Mouse (Mus musculus) frontal cortex, postnatal 14 days (tissue): ENCODE results near the gene Zdhhc17.

Experiments used
- DNase-seq, 2 experiments: peaks; one replicate each; pipeline ENCODE4 v3.0.0; 2022; ENCODE audit warnings: low spot score in 2 of 2

The Zdhhc17 gene

DNA sequence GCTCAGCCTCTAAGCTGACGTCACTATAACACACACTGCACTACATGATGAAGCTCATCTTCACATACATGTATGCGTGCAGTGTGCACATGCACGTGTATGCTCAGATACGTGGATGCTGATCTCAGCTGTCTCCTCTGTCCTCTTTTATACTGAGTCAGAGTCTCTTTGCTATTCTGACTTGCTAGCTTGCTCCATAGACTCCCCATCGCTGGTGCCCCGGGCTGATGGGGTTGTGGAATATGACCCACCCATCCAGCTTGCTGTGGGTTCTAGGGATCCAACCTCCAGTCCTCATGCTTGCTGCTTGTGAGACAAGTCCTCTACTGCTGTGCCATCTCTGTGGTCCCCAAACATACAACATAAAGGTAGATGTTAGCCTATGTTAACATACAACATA lies 51.1 kb downstream of the Zdhhc17 start:
- DNase-seq = no peak

DNA sequence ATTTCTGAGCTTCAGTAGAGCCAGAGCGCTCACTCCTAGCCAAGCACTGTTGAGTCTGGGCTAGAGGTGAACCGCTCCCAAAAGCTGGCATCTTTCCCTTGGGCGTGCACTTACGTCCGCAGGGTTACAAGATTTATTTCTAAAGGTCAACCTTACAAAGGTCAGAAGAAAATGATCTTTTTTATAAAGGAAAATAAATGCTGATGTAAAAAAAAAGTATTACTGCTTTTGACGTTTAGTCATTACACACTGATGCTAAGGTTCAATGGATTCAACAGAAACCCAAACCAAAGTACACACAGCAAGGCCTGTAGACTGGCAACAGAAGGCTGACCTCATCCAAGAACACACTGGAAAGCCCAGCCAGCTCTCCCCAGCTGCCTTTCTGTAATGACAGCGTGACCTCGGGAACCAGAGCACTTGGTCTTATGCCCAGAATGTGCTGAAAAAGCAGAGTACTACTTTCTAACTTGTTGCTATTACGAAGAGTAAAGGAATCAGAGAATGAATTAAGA lies 56.9 kb downstream of the Zdhhc17 start:
- no peak for DNase-seq

DNA sequence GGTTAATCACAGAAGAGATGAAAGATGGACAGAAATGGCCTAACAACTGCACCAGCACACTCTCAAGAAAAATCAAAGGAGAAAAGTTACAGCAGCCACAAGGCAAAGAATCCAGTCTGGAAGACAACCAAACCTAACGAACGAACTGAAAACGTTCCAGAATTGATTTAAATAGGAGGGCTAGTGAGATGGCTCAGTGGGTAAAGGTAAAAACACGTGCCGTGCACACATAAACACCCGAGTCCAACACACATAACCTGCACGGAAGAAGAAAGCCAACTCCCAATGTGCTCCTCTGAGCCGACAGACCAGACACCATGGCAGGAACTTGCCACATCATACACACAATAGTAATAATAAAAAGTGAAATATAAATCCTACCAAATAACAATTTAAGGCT lies 57.7 kb downstream of the Zdhhc17 start:
- no peak for DNase-seq

DNA sequence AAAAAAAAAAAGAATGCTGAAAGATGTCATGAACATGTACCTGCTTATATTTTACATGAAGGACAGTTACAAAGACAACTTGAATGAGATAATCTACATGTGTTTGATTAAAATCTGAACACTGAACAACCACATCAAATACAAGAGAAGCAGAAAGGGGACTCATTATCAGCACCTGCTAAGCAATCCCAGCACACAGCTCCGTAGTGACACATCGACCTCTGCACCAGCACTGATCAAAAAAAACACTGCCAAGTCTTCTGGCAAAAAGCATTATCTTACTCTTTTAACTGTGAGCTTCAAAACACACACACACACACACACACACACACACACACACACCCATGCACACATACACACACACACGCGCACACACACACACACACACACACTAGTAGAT lies 58.2 kb downstream of the Zdhhc17 start:
- DNase-seq = no peak

DNA sequence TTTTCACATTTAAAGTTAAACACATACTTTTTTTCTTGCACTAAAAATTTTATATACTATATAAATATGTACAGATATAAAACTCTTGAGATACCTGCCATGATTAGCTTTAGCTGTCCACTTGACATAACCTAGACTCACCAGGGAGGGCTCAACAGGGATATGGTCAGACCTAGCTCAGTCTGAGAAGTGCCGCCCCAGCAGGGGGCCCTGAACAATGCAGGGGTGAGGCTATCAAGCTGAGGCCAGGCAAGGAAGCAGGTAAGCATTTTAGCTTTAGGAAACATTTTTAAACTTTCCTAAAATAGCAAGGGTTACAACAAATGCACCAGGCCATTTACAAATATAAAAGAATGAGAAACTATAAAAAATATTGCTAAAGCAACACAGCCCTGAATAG lies 58.8 kb downstream of the Zdhhc17 start:
- no peak for DNase-seq

DNA sequence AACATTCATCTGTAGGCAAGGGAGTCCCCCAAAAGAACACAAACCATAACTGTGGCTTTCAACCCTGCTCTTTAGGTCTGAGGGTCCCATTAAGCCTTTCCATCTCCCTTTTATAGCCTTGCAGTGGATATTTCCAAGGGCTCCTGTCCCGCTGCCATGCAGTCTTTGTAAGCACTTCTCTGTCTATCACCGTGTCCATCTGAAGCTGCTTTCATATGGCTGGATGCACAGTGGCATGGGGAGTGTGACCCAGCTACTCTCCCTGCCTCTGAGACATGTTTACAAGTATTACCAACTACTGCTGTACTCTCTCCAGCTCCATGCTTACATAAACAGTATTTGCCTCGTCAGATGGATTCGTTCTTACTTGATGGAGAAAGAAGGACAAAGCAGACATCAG lies 62.4 kb downstream of the Zdhhc17 start:
- DNase-seq = no peak

DNA sequence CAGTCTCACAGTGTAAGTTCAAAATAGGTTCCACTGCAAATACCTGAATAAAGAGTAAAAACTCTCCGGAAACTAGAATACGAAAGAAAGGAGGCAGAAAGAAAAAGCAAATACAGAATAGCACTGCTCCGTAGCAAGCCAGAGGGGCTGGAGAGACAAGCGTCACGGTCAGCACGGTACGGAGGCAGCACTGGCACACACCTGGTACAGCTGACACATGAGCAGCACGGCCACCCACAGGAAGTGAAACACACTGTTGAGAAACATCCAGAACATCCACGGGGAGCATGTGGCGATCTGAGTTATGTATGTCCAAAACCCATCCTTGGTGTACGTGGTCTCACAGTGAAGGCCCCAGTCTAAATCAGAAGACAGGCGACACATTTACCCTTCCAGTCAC lies 64.0 kb downstream of the Zdhhc17 start:
- DNase-seq = no peak

DNA sequence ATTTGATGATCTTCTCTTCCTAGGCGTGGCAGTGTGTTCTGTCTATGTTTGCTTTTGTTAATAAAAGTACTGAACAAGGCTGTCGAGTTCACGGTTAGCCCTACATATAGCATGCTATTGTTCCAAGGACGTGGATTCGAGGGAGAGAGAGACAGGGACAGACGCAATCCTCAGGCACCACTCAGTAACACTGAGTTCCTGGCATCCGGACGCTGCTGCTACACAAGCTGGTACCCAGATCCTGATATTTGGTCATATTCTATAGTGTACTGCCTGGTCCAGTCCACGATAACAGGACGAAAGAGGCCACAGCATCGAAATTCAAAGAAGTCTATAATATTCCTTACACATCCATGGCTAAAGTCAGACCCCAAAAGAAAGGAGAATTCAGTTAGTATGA lies 65.8 kb downstream of the Zdhhc17 start:
- DNase-seq = no peak

DNA sequence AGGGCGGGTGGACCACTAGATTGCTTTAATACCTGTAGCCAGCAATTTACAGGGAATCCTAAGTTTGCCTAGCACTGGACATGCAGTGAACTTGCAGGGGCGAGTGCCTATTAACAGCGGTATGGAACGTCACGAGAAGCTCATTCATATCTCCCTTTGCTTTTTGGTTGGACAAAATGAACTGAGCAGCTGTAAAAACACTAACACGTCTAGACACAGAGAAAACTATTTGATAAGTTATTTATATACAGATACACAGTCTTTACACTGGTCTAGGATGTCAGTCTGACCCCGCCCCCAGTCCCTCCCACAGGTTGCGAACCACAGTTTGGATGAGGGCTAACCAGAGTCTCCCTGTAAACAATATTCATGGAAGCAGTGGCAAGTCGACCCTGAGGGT lies 67.1 kb downstream of the Zdhhc17 start:
- no peak for DNase-seq

DNA sequence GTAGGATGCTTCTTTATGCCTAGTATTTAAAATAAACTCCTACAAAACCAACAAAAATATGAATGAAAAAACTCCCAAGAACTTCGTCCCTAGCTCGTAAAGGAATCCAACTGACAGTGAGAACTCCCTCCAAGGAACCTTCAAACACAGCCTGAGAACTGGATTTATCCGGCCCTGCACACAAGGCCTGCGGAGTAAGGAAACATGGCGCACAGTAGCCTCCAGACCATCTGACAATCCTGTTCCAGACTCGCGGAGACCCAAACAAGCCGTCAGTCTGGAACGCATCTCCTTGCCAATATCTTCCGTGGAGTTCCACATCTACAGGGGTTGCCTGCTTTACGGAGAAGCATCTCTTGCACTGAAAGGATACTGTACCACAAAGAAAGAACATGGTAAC lies 68.0 kb downstream of the Zdhhc17 start:
- no peak for DNase-seq

DNA sequence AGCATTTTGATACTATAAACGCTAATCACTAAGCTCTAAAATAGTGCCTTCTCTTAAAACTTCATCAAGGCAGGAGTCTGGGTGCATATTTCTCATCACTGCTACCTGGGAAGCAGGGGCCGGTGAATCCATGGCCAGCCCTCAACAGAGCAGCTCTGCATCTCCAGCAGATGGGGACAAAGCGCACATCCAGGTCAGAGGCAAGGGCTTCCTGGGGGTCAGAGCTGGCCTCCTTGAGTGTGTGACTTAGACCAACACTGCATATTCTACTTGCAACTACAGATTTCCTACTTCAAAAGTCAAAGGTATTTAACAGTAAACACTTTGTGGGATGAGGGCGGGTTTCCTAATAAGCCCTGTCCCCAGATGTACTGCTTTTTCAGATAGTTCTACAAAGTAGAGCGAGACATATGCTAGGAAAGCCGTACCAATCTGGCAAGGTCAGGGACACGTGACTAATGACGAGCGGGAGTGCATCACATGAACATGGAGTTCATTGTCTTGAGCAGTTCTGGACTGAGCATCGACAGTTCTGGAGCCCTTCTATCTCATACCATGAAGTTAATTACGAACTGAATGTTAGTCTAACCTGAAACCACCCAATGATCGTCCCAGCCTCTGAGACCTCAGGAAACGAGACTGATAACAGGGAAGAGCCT lies 69.1 kb downstream of the Zdhhc17 start:
- DNase-seq = no peak

DNA sequence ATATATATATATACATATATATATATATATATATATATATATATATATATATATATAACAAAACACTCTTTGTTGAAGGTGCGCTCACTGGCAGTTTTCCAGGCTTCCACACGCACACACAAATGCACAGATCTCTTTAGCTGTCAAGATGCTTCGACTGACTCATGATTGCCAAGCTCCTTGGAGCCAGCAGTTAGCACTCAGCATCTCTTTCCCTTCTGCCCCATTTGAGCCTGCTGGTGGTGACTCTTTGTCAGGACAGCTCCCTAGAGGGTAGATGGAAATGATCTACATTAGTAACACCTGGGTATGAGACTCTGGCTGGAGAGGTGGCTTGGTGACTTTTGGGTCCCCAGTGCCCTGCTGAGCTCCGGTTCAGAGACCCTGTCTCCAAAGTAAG lies 70.2 kb downstream of the Zdhhc17 start:
- no peak for DNase-seq

DNA sequence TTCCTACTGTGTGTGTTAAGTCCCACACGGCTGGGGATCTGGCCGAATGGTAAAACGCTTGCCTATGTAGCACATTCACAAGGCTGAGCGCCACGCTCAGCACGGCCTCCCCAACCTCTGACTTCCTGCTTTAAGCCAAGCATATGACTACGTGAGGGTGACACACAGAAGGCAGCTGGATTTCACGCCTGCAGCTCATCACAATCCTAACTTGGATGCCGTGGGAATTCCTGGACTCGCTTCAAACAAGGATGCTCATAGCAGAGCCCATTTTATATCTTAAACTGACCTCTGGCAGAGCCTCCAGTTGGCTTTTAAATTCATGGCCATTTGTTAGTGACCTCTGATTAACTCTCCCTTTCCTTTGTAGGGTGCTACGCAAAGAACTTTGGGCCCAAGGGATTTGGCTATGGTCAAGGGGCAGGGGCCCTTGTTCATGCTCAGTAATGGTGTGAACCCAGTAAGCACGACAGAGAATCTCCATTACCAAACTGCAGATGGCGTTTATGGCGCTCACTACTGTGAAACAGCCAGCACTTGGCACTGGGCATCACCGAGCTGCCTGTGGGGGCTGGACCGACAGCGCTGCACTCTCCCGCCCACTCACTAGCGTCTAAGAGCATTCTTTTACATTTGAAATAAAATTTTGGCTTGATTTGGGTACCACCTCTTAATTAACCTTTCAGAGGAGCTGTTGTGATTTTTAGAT lies 70.9 kb downstream of the Zdhhc17 start:
- no peak for DNase-seq

DNA sequence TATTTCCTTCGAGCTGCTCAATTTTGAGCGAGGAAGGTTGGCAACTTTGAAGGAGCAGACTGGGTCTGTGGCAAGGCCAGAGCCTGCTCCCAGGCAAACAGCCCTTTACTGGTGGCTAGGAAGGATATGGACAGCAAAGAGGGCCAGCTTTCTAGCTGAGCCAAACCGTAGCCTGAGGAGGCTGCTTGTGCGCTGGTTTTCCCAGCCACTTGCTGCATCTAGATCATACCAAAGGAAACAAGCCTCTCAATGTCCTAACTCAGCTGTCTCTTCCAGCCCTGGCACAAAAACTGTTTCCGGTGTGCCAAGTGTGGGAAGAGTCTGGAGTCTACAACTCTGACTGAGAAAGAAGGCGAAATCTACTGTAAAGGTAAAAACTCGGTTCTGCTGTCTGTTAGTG lies 71.6 kb downstream of the Zdhhc17 start:
- no peak for DNase-seq

DNA sequence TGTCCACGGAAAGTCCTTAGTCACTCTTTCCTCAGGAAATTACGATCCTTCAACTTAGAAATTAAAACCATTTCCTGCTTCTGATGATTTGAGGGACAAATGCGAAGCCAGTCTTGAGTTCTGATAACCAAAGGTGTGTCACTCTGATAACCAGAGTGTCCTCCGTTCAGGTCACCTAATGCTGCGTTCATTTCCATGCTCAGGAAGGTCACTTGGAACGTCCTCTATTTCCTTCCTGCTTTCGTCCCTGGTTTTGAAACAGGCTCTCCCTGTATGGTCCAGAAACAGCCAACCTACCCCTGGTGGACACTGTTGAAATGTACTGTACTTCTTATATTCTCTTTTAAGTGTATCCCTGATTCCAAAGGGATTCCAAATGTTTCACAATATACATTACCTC lies 74.3 kb downstream of the Zdhhc17 start:
- DNase-seq = no peak

DNA sequence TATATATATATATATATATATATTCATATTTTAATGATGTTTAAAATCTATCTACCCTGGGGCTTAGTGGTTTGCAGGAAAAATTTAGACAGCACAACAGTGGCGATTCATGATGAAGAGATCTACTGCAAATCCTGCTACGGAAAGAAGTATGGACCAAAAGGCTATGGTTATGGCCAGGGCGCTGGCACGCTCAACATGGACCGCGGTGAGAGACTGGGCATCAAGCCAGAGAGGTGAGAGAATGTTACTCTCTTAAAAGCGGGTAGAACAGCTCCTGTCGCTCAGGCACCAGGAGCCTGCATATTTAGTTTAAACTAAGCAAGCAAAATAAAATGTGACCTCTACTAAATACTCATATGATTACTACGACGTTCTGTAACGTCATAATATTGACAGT lies 74.9 kb downstream of the Zdhhc17 start:
- no peak for DNase-seq

DNA sequence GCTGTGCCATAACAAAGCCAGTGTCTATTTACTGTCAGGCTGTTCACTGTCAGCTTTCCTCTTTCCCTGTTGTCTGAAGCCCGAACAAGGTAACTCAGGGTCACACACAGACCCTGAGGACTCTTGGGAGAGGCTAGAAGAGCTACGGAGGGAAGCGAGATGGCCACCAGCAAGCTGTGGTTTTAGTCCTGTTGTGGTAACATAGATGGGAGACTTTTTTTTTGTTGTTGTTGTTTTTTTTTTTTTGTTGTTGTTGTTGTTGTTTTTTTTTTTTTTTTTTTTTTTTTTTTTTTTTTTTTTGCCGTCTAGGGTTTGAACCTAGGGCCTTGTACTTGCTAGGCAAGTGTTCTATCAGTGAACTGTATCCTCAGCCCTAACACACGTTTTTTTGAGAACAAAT lies 76.4 kb downstream of the Zdhhc17 start:
- no peak for DNase-seq

DNA sequence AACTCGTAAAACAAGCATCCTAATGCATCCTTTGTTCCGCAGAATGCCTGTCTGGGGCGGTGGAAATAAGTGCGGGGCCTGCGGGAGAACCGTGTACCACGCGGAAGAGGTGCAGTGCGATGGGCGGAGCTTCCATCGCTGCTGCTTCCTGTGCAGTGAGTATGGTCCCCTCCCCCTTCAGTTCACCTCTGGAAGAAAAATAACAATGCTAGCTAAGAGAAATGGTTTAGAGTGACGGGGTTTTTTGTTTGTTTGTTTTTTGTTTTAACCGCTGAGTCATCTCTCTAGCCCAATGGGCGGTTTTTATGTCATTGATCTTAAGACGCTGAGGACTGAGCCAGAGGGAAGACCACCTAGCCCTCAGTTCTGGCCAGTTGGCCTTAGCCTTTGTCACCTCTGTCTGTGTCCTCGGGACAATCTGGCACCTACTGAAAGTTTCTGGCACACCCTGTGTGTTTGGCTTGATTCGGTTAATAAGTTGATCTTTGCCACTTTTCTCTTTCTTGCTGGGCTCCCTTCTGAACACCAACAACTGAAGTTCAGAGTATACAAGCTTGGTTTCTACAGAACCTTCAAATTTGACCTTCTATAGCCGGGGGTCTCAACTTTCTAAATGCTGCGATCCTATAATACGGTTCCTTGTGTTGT lies 77.9 kb downstream of the Zdhhc17 start:
- no peak for DNase-seq

DNA sequence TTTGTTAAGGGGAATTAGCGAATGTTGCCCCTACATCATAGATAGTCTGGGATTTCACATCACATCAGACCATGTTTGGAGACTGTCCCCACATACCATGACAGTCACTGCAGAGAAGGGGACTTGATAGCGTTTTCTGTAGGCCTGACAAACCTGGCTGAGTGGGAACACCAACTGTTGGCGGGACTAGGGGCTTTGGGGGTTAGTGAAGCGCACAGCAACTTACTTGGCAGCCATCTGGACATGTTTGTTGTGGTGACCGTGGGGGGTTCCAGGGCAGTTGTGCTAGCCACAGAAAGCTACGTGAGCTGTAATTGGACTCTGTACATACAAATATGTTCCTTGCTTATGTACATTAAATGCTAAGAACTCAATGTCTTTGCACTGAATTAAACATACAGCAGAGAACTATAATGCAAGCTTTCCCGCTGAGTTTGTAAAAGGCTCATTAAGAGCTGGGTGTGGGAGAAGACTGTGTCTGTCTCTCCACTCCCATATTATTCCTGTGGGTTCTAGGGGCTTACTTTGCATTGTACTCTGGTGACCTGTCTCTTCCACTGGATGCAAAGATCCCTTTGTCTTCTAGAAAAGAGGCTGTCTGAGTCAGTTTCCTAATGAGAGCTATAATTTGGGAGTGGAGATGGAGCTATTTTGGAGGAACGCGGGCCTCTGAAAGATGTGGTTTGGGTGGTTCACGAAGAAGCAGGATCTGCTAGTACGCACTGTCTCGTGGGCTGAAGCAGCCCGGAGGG lies 78.6 kb downstream of the Zdhhc17 start:
- DNase-seq = no peak

DNA sequence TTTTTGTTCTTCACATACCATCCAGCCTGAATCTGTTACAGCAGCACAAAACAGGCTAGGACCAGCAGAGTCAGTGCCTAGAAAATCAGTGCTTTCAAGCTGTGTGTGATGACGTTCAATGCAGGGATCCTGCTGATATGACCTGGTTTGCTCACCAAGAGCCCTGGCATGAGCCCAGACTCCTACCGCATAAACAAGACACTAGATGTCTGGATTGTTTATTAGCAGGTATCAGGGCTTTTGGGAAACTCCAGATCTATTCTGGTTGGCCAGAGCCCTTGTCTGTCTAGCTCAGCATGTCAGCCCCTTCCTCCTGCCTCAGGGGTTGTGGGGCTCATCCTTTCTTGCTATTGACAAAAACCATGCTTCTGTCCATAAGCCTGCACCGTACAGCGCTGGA lies 80.2 kb downstream of the Zdhhc17 start:
- no peak for DNase-seq

DNA sequence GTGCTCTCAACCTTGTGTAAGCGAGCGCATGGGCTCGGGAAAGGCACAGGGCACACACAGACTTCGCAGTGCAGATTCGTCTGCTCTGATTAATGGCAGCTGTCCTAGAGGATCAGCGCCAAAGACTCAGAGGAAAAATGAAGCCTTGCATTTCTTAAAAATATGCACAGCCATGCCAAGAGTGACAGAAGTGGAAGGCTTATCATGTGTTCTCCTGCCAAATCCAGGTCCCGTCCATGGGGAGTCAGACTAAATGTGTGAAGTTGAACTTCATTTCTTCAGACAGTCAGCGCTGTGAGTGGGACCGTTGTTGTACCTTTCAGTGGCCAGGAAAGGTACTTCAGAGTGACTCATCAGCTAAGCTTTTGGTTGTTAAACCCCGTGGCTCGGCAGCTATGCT lies 82.4 kb downstream of the Zdhhc17 start:
- no peak for DNase-seq

DNA sequence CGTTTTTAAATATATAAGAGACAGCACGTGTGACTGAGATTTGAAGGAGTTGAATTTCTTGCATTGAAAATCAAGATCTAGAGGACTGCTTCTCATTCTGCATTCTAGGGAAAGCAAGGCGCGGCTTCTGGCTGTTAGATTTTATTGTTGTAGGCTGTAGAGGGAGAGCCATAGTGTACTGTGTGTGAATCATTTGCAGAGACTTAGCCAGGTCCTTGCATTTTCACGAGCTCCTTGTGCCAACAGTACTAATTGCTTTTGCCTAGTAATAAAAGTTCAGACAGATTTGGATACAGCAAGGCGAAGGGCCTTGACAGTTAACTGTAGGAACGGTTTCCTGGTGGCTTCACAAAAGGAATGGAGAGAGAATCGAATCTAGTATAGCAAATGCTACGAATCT lies 87.3 kb downstream of the Zdhhc17 start:
- DNase-seq = no peak
